Mouse (Mus musculus): ENCODE results near the gene Lrig2.

Lrig2 gene

GRCm38 (mm10) chr3:104510771-104511429, 818 bp downstream of the Lrig2 start:
- no peak for DNase-seq (ENCODE audit: extremely low spot score, low read depth, low spot score)

- DNase-seq (ENCODE audit: extremely low spot score, low read depth, low spot score) = no peak
These were observed 10.1 kb downstream of the Lrig2 start for GRCm38 (mm10) chr3:104501648-104502047.

- no peak for DNase-seq (ENCODE audit: extremely low spot score, low read depth, low spot score)
These were observed 10.8 kb downstream of the Lrig2 start for GRCm38 (mm10) chr3:104500881-104501280.

GRCm38 (mm10) chr3:104496176-104496575, 15.5 kb downstream of the Lrig2 start:
- no peak for DNase-seq (ENCODE audit: extremely low spot score, low read depth, low spot score)

- no peak for DNase-seq (ENCODE audit: extremely low spot score, low read depth, low spot score)
These were observed 30.6 kb downstream of the Lrig2 start for GRCm38 (mm10) chr3:104480946-104481719.

- DNase-seq (ENCODE audit: extremely low spot score, low read depth, low spot score) = no peak
These were observed 33.7 kb downstream of the Lrig2 start for GRCm38 (mm10) chr3:104478056-104478455.

- DNase-seq (ENCODE audit: extremely low spot score, low read depth, low spot score) = peak; percentile 6
These were observed 42.3 kb downstream of the Lrig2 start for GRCm38 (mm10) chr3:104469421-104469820.

- no peak for DNase-seq (ENCODE audit: extremely low spot score, low read depth, low spot score)
These were observed 50.5 kb downstream of the Lrig2 start for GRCm38 (mm10) chr3:104461226-104461625.

GRCm38 (mm10) chr3:104458588-104458987, 53.1 kb downstream of the Lrig2 start:
- DNase-seq (ENCODE audit: extremely low spot score, low read depth, low spot score) = no peak

GRCm38 (mm10) chr3:104455506-104456275, 56.0 kb downstream of the Lrig2 start:
- DNase-seq (ENCODE audit: extremely low spot score, low read depth, low spot score) = no peak

GRCm38 (mm10) chr3:104447240-104447639, 64.5 kb downstream of the Lrig2 start:
- DNase-seq (ENCODE audit: extremely low spot score, low read depth, low spot score) = no peak

- DNase-seq (ENCODE audit: extremely low spot score, low read depth, low spot score) = no peak
These were observed 65.0 kb downstream of the Lrig2 start for GRCm38 (mm10) chr3:104446689-104447088.

- no peak for DNase-seq (ENCODE audit: extremely low spot score, low read depth, low spot score)
These were observed 66.1 kb downstream of the Lrig2 start for GRCm38 (mm10) chr3:104445576-104445975.

GRCm38 (mm10) chr3:104444946-104445460, 66.7 kb downstream of the Lrig2 start:
- no peak for DNase-seq (ENCODE audit: extremely low spot score, low read depth, low spot score)

GRCm38 (mm10) chr3:104444082-104444481, 67.6 kb downstream of the Lrig2 start:
- DNase-seq (ENCODE audit: extremely low spot score, low read depth, low spot score) = no peak

- DNase-seq (ENCODE audit: extremely low spot score, low read depth, low spot score) = no peak
These were observed 69.4 kb downstream of the Lrig2 start for GRCm38 (mm10) chr3:104442357-104442756.

- peak; percentile 88 for DNase-seq (ENCODE audit: extremely low spot score, low read depth, low spot score)
These were observed 69.8 kb downstream of the Lrig2 start for GRCm38 (mm10) chr3:104441870-104442283.

- DNase-seq (ENCODE audit: extremely low spot score, low read depth, low spot score) = no peak
These were observed 70.3 kb downstream of the Lrig2 start for GRCm38 (mm10) chr3:104441435-104441834.

GRCm38 (mm10) chr3:104438777-104439176, 72.9 kb downstream of the Lrig2 start:
- DNase-seq (ENCODE audit: extremely low spot score, low read depth, low spot score) = no peak

- DNase-seq (ENCODE audit: extremely low spot score, low read depth, low spot score) = no peak
These were observed 74.1 kb downstream of the Lrig2 start for GRCm38 (mm10) chr3:104437576-104437975.

- no peak for DNase-seq (ENCODE audit: extremely low spot score, low read depth, low spot score)
These were observed 75.8 kb downstream of the Lrig2 start for GRCm38 (mm10) chr3:104435947-104436346.

All from hindlimb bud, embryonic 11.5 days (tissue).